Mouse (Mus musculus): ENCODE results near the gene Ppp1r37. TPM values are rescaled to one million over a fixed set of nuclear protein-coding genes. Genes with fewer than 3 reads are reported as not detected.
A peak's percentile ranks its signal among the peaks of the same experiment; 100 is the strongest.

Gene Ppp1r37
- total and polyA plus RNA-seq, 2 experiments from 2014 or later, result 28.1 to 127 TPM

- H3K9ac ChIP-seq (replicated peaks; ENCODE audit: low read length, poor library complexity, severe bottlenecking), result peak within 1 kb of the TSS; percentile 39; the same call in 1 of the 2 replicates
- peak within 1 kb of the TSS; percentile 32 for H3K4me3 ChIP-seq (ENCODE audit: low read depth, low read length)
- no peak for DNase-seq (ENCODE audit: low spot score)
- WGBS, result under 1% methylated on average over 55 of the region's 56 CpGs
- no peaks in the 10 kb centered on the region for H3K9me3 ChIP-seq (ENCODE audit: low read length)
- peaks cover 9% of the 10 kb centered on the region for H3K4me1 ChIP-seq (ENCODE audit: insufficient read depth, low read length)
- no peak for TF ChIP-seq CTCF (IDR thresholded peaks at IDR 0.05)
- peaks cover 24% of the 10 kb centered on the region for H3K36me3 ChIP-seq (ENCODE audit: insufficient read depth, low read length)
- H3K27ac ChIP-seq (ENCODE audit: low read depth, low read length), result no peak within 1 kb of the TSS
- H3K27me3 ChIP-seq (ENCODE audit: insufficient read depth, low read length), result peaks cover 31% of the 10 kb centered on the region
- peak within 1 kb of the TSS; percentile 60 for H3K4me2 ChIP-seq (ENCODE audit: low read depth, low read length, poor library complexity, severe bottlenecking)
- ATAC-seq (ENCODE audit: low FRiP score), result no peak
These were observed 14.4 kb upstream of the Ppp1r37 start, which contains the start of the genes Zfp296 and Gemin7 for GRCm38 (mm10) chr7:19577141-19577852. Gene Zfp296 (plus strand): TSS chr7:19577287. Gene Gemin7 (minus strand): TSS chr7:19577595.

- WGBS, result 59% methylated on average over 3 of the region's 3 CpGs
- H3K4me3 ChIP-seq (ENCODE audit: low read depth, low read length), result no peak overlapping the region
- no peak overlapping the region for H3K27ac ChIP-seq (ENCODE audit: low read depth, low read length)
- no peak for ATAC-seq (ENCODE audit: low FRiP score)
- H3K9me3 ChIP-seq (ENCODE audit: low read length), result no peaks in the 10 kb centered on the region
- TF ChIP-seq CTCF (IDR thresholded peaks at IDR 0.05), result no peak
- peaks cover 12% of the 10 kb centered on the region for H3K4me1 ChIP-seq (ENCODE audit: insufficient read depth, low read length)
- no peak for DNase-seq (ENCODE audit: low spot score)
- H3K9ac ChIP-seq (replicated peaks; ENCODE audit: low read length, poor library complexity, severe bottlenecking), result no peak overlapping the region
- no peak overlapping the region for H3K4me2 ChIP-seq (ENCODE audit: low read depth, low read length, poor library complexity, severe bottlenecking)
- peaks cover 11% of the 10 kb centered on the region; the same call in 1 of the 2 replicates for H3K36me3 ChIP-seq (ENCODE audit: insufficient read depth, low read length)
- peaks cover 31% of the 10 kb centered on the region for H3K27me3 ChIP-seq (ENCODE audit: insufficient read depth, low read length)
These were observed 12.7 kb upstream of the Ppp1r37 start for GRCm38 (mm10) chr7:19575559-19575958.

DNA sequence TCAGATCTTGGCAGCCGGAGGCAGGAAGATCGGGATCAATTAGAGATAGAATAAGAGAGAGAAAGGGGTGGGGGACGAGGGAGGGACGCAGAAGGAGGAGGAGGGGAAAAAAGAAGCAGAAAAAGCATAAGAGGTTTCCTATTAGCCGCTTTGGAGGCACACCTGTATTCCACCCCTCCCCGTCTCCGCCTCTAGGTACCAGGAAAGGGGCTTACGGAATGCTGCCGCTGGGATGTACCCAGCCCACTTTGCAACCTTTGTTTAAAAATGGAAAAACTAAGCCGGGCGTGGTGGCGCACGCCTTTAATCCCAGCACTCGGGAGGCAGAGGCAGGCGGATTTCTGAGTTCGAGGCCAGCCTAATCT lies 10.9 kb upstream of the Ppp1r37 start:
- H3K36me3 ChIP-seq (ENCODE audit: insufficient read depth, low read length), result 0 out of 2 replicates have a peak, but pooled peaks cover 10% of the 10 kb centered on the region
- H3K27me3 ChIP-seq (ENCODE audit: insufficient read depth, low read length), result peaks cover 25% of the 10 kb centered on the region
- peak overlapping the region; percentile 52; the same call in 1 of the 2 replicates for H3K27ac ChIP-seq (ENCODE audit: low read depth, low read length)
- DNase-seq (ENCODE audit: low spot score), result no peak
- peak overlapping the region; percentile 79 for H3K4me2 ChIP-seq (ENCODE audit: low read depth, low read length, poor library complexity, severe bottlenecking)
- no peak for TF ChIP-seq CTCF (IDR thresholded peaks at IDR 0.05)
- 19% methylated on average over 16 of the region's 16 CpGs for WGBS
- peaks cover 12% of the 10 kb centered on the region for H3K4me1 ChIP-seq (ENCODE audit: insufficient read depth, low read length)
- peak; percentile 1; the same call in 1 of the 2 replicates for ATAC-seq (ENCODE audit: low FRiP score)
- peak overlapping the region; percentile 65 for H3K4me3 ChIP-seq (ENCODE audit: low read depth, low read length)
- peak overlapping the region; percentile 80 for H3K9ac ChIP-seq (replicated peaks; ENCODE audit: low read length, poor library complexity, severe bottlenecking)
- H3K9me3 ChIP-seq (ENCODE audit: low read length), result no peaks in the 10 kb centered on the region

DNA sequence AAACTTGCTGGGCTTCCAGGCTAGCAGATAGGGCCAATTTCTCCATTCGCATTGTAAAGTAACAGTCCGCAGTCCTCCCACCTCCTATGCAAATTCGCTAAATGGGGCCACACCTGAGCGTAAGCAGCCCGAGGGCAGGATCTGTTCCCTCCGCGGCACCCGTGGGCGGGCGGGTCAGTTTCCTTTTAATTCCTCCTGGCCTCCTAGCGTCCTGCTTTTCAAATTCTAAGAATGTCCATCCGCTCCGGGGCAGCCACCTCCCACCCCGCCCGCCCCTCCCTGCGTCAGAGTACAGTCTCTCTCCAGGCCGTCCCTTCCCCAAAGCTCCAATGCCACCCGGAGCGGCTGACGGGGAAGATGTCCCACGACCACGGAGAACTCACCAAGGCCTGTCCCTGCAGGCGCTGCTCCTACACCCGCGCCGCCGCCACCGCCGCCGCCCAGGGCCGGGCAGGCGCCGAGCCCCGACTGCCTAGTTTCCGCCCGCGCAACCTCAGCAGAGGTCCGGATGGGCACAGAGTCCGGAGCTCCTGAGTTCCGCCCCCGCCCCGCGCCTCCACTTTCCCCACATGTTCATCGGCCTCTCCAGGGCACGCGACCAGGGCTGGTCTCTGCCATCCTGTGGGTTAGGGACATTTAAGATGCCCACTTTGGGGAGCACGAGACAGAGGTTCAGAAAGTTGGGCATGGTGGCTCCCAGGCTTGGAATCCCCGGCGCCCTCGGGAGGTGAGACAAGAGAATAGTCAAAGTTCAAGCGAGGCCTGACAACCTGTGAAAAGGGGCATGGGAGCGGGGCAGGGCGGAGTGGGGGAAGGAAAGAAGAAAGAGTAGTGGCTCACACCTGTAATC lies 10.3 kb upstream of the Ppp1r37 start:
- H3K4me2 ChIP-seq (ENCODE audit: low read depth, low read length, poor library complexity, severe bottlenecking), result peak overlapping the region; percentile 79
- under 1% methylated on average over 51 of the region's 53 CpGs for WGBS
- peak overlapping the region; percentile 80 for H3K9ac ChIP-seq (replicated peaks; ENCODE audit: low read length, poor library complexity, severe bottlenecking)

DNA sequence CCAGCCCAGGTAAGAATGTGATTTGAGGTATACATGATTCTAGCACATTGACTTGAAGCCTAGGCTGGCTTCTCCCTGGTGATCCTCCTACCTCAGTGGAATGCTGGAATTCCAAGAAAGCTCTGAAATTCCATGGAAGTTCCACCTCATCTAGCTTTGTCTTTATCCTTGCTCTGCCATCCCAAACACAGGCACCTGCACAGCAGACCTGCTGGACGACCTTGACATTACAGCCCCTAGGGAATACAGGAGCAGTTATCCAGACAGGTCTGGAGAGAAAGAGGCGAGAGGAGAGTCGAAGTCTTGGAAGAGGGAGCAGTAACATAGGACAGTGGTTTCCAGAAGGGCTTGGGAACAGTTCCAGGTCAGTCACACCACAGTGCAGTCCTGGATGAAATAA lies 6.8 kb upstream of the Ppp1r37 start:
- no peaks in the 10 kb centered on the region for H3K27me3 ChIP-seq (ENCODE audit: insufficient read depth, low read length)
- DNase-seq (ENCODE audit: low spot score), result no peak
- WGBS, result 87% methylated on average over 3 of the region's 3 CpGs
- ATAC-seq (ENCODE audit: low FRiP score), result no peak
- H3K4me2 ChIP-seq (ENCODE audit: low read depth, low read length, poor library complexity, severe bottlenecking), result no peak overlapping the region
- H3K27ac ChIP-seq (ENCODE audit: low read depth, low read length), result no peak overlapping the region
- H3K4me3 ChIP-seq (ENCODE audit: low read depth, low read length), result no peak overlapping the region
- TF ChIP-seq CTCF (IDR thresholded peaks at IDR 0.05), result peak; percentile 17; the same call in 1 of the 2 replicates
- H3K9me3 ChIP-seq (ENCODE audit: low read length), result no peaks in the 10 kb centered on the region
- H3K4me1 ChIP-seq (ENCODE audit: insufficient read depth, low read length), result peaks cover 5% of the 10 kb centered on the region
- H3K9ac ChIP-seq (replicated peaks; ENCODE audit: low read length, poor library complexity, severe bottlenecking), result no peak overlapping the region
- H3K36me3 ChIP-seq (ENCODE audit: insufficient read depth, low read length), result peaks cover 24% of the 10 kb centered on the region

More for the DNA sequence above, 10.3 kb upstream of the Ppp1r37 start:
- Histone ChIP-seq H3K9me3 (ENCODE audit: low read length) (no peaks in the 10 kb centered on the region), H3K27ac (ENCODE audit: low read depth, low read length) (peak overlapping the region; percentile 52), H3K4me1 (ENCODE audit: insufficient read depth, low read length) (peaks cover 12% of the 10 kb centered on the region), H3K4me3 (ENCODE audit: low read depth, low read length) (peak overlapping the region; percentile 65), H3K27me3 (ENCODE audit: insufficient read depth, low read length) (peaks cover 20% of the 10 kb centered on the region), H3K36me3 (ENCODE audit: insufficient read depth, low read length) (0 out of 2 replicates have a peak, but pooled peaks cover 10% of the 10 kb centered on the region)
- peak; percentile 90 for ATAC-seq (ENCODE audit: low FRiP score)
- TF ChIP-seq CTCF (IDR thresholded peaks at IDR 0.05), result peak; percentile 22
- peak; percentile 79 for DNase-seq (ENCODE audit: low spot score)
